Mouse (Mus musculus): ENCODE measurements around the gene Cacna1s. TPM values are rescaled to one million over a fixed set of nuclear protein-coding genes. Genes with fewer than 3 reads are reported as not detected.
A peak's percentile ranks its signal among the peaks of the same experiment; 100 is the strongest.

Gene Cacna1s
- polyA plus RNA-seq, 1 experiment, result 3.4 TPM

- H3K4me3 ChIP-seq (ENCODE audit: low read depth, low read length), result no peak overlapping the region
- H3K27ac ChIP-seq (ENCODE audit: insufficient read depth, low read depth, low read length), result no peak overlapping the region
- H3K36me3 ChIP-seq (ENCODE audit: control insufficient read depth, insufficient read depth, low read length), result no peaks in the 10 kb centered on the region
- 93% methylated on average over 8 of the region's 8 CpGs for WGBS
- peaks cover 50% of the 10 kb centered on the region for H3K4me1 ChIP-seq (ENCODE audit: control insufficient read depth, insufficient read depth, insufficient read length, low read length)
- no peaks in the 10 kb centered on the region for H3K27me3 ChIP-seq (ENCODE audit: control insufficient read depth, insufficient read depth, low read length)
- no peak for TF ChIP-seq POLR2A (IDR thresholded peaks at IDR 0.05; ENCODE audit: low read depth, low read length)
- TF ChIP-seq CTCF (IDR thresholded peaks at IDR 0.05; ENCODE audit: extremely low read depth, insufficient read length, insufficient replicate concordance, low read depth, low read length), result no peak
Observed at GRCm38 (mm10) chr1:136122030-136122429, 69.5 kb downstream of the Cacna1s start.

GRCm38 (mm10) chr1:136126159-136126765, 73.7 kb downstream of the Cacna1s start:
- WGBS, result 38% methylated on average over 10 of the region's 10 CpGs
- H3K27ac ChIP-seq (ENCODE audit: insufficient read depth, low read depth, low read length), result peak overlapping the region; percentile 84

GRCm38 (mm10) chr1:136126895-136127294, 74.3 kb downstream of the Cacna1s start:
- WGBS, result 38% methylated on average over 10 of the region's 10 CpGs
- H3K36me3 ChIP-seq (ENCODE audit: control insufficient read depth, insufficient read depth, low read length), result no peaks in the 10 kb centered on the region
- peak overlapping the region; percentile 79 for H3K27ac ChIP-seq (ENCODE audit: insufficient read depth, low read depth, low read length)
- TF ChIP-seq CTCF (IDR thresholded peaks at IDR 0.05; ENCODE audit: extremely low read depth, insufficient read length, insufficient replicate concordance, low read depth, low read length), result no peak
- TF ChIP-seq POLR2A (IDR thresholded peaks at IDR 0.05; ENCODE audit: low read depth, low read length), result no peak
- H3K4me3 ChIP-seq (ENCODE audit: low read depth, low read length), result no peak overlapping the region
- peaks cover 36% of the 10 kb centered on the region for H3K4me1 ChIP-seq (ENCODE audit: control insufficient read depth, insufficient read depth, insufficient read length, low read length)
- H3K27me3 ChIP-seq (ENCODE audit: control insufficient read depth, insufficient read depth, low read length), result no peaks in the 10 kb centered on the region

More at GRCm38 (mm10) chr1:136126159-136126765, 73.7 kb downstream of the Cacna1s start:
- no peaks in the 10 kb centered on the region for H3K36me3 ChIP-seq (ENCODE audit: control insufficient read depth, insufficient read depth, low read length)
- no peaks in the 10 kb centered on the region for H3K27me3 ChIP-seq (ENCODE audit: control insufficient read depth, insufficient read depth, low read length)
- TF ChIP-seq CTCF (IDR thresholded peaks at IDR 0.05; ENCODE audit: extremely low read depth, insufficient read length, insufficient replicate concordance, low read depth, low read length) (no peak), POLR2A (IDR thresholded peaks at IDR 0.05; ENCODE audit: low read depth, low read length) (no peak)
- H3K4me3 ChIP-seq (ENCODE audit: low read depth, low read length), result no peak overlapping the region
- H3K4me1 ChIP-seq (ENCODE audit: control insufficient read depth, insufficient read depth, insufficient read length, low read length), result peaks cover 36% of the 10 kb centered on the region

GRCm38 (mm10) chr1:136127856-136128255, 75.3 kb downstream of the Cacna1s start:
- peak overlapping the region; percentile 38; the same call in 1 of the 2 replicates for H3K27ac ChIP-seq (ENCODE audit: insufficient read depth, low read depth, low read length)
- WGBS, result 71% methylated on average over 3 of the region's 3 CpGs
- no peak for TF ChIP-seq CTCF (IDR thresholded peaks at IDR 0.05; ENCODE audit: extremely low read depth, insufficient read length, insufficient replicate concordance, low read depth, low read length)
- TF ChIP-seq POLR2A (IDR thresholded peaks at IDR 0.05; ENCODE audit: low read depth, low read length), result no peak
- no peaks in the 10 kb centered on the region for H3K27me3 ChIP-seq (ENCODE audit: control insufficient read depth, insufficient read depth, low read length)
- no peak overlapping the region for H3K4me3 ChIP-seq (ENCODE audit: low read depth, low read length)
- H3K36me3 ChIP-seq (ENCODE audit: control insufficient read depth, insufficient read depth, low read length), result no peaks in the 10 kb centered on the region
- H3K4me1 ChIP-seq (ENCODE audit: control insufficient read depth, insufficient read depth, insufficient read length, low read length), result peaks cover 39% of the 10 kb centered on the region

GRCm38 (mm10) chr1:136128416-136128815, 75.9 kb downstream of the Cacna1s start:
- no peak for TF ChIP-seq POLR2A (IDR thresholded peaks at IDR 0.05; ENCODE audit: low read depth, low read length)
- no peak for TF ChIP-seq CTCF (IDR thresholded peaks at IDR 0.05; ENCODE audit: extremely low read depth, insufficient read length, insufficient replicate concordance, low read depth, low read length)
- H3K4me3 ChIP-seq (ENCODE audit: low read depth, low read length), result no peak overlapping the region
- H3K4me1 ChIP-seq (ENCODE audit: control insufficient read depth, insufficient read depth, insufficient read length, low read length), result peaks cover 44% of the 10 kb centered on the region
- no peak overlapping the region for H3K27ac ChIP-seq (ENCODE audit: insufficient read depth, low read depth, low read length)
- 68% methylated on average over 5 of the region's 5 CpGs for WGBS
- H3K27me3 ChIP-seq (ENCODE audit: control insufficient read depth, insufficient read depth, low read length), result no peaks in the 10 kb centered on the region
- H3K36me3 ChIP-seq (ENCODE audit: control insufficient read depth, insufficient read depth, low read length), result no peaks in the 10 kb centered on the region

GRCm38 (mm10) chr1:136128944-136129589, 76.5 kb downstream of the Cacna1s start:
- 79% methylated on average over 4 of the region's 4 CpGs for WGBS
- TF ChIP-seq POLR2A (IDR thresholded peaks at IDR 0.05; ENCODE audit: low read depth, low read length) (no peak), CTCF (IDR thresholded peaks at IDR 0.05; ENCODE audit: extremely low read depth, insufficient read length, insufficient replicate concordance, low read depth, low read length) (no peak)
- Histone ChIP-seq H3K27ac (ENCODE audit: insufficient read depth, low read depth, low read length) (no peak overlapping the region), H3K36me3 (ENCODE audit: control insufficient read depth, insufficient read depth, low read length) (no peaks in the 10 kb centered on the region), H3K4me1 (ENCODE audit: control insufficient read depth, insufficient read depth, insufficient read length, low read length) (peaks cover 48% of the 10 kb centered on the region), H3K4me3 (ENCODE audit: low read depth, low read length) (no peak overlapping the region), H3K27me3 (ENCODE audit: control insufficient read depth, insufficient read depth, low read length) (no peaks in the 10 kb centered on the region)

- H3K27me3 ChIP-seq (ENCODE audit: control insufficient read depth, insufficient read depth, low read length), result no peaks in the 10 kb centered on the region
- H3K27ac ChIP-seq (ENCODE audit: insufficient read depth, low read depth, low read length), result no peak overlapping the region
- no peaks in the 10 kb centered on the region for H3K36me3 ChIP-seq (ENCODE audit: control insufficient read depth, insufficient read depth, low read length)
- whole genome bisulfite sequencing, result 76% methylated on average over 3 of the region's 3 CpGs
- peaks cover 46% of the 10 kb centered on the region for H3K4me1 ChIP-seq (ENCODE audit: control insufficient read depth, insufficient read depth, insufficient read length, low read length)
- TF ChIP-seq POLR2A (IDR thresholded peaks at IDR 0.05; ENCODE audit: low read depth, low read length), result no peak
- no peak for TF ChIP-seq CTCF (IDR thresholded peaks at IDR 0.05; ENCODE audit: extremely low read depth, insufficient read length, insufficient replicate concordance, low read depth, low read length)
- no peak overlapping the region for H3K4me3 ChIP-seq (ENCODE audit: low read depth, low read length)
Observed at GRCm38 (mm10) chr1:136130107-136130506, 77.6 kb downstream of the Cacna1s start.

All from small intestine, adult 2 months (tissue).